Mouse (Mus musculus) lung, adult 2 months (tissue): ENCODE data around the gene Fat3.

Source experiments
- CTCF ChIP-seq: fragments of 200-500 bp; IDR thresholded peaks from 2 replicates; pipeline ENCODE4 v1.5.1; 2011; ENCODE audit warnings: mild to moderate bottlenecking, low read length, control low read depth; ENCODE audit not compliant: insufficient read depth
- POLR2A ChIP-seq: fragments of 200-500 bp; IDR thresholded peaks from 2 replicates; pipeline ENCODE4 v1.6.1; 2011; ENCODE audit warnings: low read depth, mild to moderate bottlenecking, control low read depth, low read length, borderline replicate concordance; ENCODE audit errors: extremely low read depth

GRCm38 (mm10) chr9:16153580-16153930, 347.5 kb downstream of the Fat3 start:
- no peak for TF ChIP-seq CTCF
- TF ChIP-seq POLR2A = no peak
